Mouse (Mus musculus): ENCODE measurements around the gene Il17rd.

The Il17rd gene

GRCm38 (mm10) chr14:27094247-27094646 lies 55.5 kb downstream of the Il17rd start:
- DNase-seq (ENCODE audit: low read depth, low spot score) = no peak

DNA sequence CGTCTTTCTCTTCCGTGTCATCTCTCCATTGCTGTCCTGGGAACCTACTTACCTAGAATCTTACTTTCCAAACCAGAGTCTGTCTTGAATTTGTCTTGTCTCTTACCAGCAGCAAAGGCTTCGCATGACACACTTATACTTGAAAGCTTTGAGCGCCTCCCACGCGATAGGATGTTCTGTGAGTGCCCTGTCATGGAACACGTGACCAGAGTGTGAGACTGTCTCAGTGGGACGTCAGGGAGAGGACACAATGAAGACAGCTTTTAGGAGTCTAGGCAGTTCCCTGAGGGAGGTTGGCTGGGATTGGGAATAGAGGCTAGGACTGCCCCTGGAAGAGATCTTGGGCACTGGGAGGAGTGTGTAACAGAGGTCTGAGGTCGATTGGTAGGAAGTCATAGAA lies 57.4 kb downstream of the Il17rd start:
- DNase-seq (ENCODE audit: low read depth, low spot score) = peak; percentile 29

DNA sequence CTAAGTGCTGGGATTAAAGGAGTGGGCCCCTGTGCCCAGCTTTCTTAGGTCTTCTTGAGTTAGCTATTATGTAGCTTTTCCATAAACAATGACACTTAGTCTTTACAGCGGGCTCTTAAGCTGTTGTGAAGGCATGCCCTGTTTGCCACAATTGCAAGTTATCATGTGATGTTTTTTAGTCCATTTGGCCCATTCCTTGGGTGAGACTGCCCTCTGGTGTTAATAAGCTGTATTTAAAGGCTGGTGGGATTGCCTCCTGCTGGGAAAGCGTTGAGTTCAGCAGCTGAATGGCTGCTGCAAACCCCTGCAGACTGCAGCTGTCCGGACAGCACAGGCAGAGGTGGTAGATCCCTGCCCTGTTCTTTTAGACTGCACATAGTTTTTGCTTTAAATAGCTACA lies 58.0 kb downstream of the Il17rd start:
- DNase-seq (ENCODE audit: low read depth, low spot score) = peak; percentile 93

DNA sequence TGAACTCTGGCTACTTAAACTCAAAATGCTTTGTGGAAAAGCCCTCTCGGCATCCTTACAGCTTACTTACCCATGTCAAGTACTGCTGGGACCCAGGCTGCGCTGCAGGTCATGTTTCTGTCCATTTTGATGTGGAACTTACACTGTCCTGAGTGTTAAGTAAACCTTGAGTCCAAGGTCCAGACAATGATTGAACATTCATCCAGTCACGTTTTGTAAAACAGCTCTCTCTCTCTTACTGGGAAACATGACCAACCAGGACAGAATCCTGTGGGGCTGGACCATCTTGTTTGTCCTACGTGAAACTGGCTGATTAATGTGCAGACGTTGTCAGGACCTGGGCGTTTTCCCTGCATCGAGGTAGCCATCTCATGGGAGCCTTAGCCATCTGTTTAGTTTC lies 63.0 kb downstream of the Il17rd start:
- DNase-seq (ENCODE audit: low read depth, low spot score) = no peak

DNA sequence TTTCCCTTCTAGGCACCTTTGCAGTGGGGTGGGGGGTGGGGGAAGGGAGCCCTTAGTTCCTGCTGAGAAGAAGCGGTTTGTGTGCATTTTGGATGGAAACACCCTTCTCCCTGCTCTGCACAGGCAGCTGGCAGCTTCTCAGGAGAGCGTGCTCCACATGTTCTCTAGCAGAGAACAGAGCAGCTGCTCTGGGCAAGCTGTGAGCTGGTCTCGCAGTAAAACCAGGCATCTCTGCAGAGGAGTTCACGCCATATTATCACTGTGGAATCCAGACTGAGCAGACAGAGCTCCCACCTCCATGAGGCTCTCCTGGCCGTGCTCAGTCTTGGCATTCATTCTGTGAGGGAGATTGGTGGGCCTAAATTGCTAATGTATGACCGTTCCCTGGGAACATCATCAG lies 64.0 kb downstream of the Il17rd start:
- no peak for DNase-seq (ENCODE audit: low read depth, low spot score)

DNA sequence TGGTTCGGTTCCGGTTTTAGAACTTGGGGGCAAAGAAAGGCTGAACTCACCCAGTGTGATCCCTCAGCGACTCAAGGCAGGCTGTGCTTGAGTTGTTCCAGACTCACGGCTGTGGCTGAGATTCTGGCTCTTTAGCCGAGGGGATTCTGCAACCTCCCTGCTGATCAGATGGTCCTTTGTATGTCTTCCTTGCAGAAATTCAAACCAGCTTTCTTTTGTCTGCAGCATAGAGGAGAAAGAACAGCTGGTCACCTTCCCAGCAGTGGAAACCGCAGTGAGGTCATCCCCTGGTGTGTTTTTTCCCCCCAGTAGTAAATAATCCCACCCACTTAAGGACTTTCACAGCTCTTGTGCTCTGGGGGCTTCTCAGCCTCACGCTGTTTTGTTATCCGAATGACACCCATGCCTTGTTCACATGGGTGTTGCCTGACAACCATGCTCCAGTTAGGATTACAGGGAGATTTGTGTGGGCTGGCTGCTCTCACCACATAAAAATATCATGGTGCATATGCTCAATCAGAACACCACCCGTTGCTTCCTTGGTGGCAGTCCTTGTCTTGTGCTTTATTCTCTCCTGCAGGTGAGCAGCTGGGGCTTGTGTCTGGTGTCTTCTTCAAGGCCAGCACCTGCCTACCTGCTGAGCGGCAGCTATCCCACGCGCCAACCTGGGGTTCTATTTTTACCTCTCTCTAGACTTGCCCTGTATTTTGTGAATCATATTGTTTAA lies 67.2 kb downstream of the Il17rd start:
- DNase-seq (ENCODE audit: low read depth, low spot score) = no peak

DNA sequence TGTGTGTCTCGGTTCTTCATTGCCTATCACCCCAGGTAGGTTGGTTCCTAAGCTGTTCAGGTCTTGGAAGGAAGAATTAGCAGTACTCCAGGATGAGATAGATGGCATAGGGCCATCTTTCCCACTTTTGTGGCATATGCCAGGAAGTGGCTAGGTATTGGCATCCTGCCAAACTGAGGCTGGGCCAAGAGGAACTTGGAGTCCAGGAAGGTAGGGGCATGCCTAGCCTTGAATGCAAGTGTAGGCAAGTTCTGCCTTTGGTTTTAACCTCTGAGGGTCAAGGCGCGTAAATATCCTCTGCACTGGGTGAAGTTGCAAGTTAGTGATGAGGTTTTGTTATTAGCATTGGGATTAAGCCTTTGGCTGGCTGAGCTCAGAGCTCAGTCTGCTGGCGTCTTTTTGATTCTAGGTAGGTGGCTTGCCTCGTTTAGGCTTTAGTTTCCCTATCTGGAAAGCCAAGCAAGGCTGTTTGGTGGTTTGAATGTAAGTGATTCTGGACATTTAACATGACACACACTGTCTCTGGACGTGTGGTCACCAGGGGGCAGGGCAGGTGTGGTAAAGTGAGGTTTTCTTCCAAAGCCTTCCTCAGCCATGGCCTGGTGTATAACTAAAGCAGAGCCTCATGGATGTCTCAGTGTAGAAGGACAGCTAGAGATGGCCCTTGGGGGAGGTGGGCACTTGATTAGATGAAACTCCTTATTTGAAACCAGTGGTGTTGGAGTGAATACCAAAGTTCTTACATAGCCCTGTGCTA lies 70.2 kb downstream of the Il17rd start:
- DNase-seq (ENCODE audit: low read depth, low spot score) = peak; percentile 66

DNA sequence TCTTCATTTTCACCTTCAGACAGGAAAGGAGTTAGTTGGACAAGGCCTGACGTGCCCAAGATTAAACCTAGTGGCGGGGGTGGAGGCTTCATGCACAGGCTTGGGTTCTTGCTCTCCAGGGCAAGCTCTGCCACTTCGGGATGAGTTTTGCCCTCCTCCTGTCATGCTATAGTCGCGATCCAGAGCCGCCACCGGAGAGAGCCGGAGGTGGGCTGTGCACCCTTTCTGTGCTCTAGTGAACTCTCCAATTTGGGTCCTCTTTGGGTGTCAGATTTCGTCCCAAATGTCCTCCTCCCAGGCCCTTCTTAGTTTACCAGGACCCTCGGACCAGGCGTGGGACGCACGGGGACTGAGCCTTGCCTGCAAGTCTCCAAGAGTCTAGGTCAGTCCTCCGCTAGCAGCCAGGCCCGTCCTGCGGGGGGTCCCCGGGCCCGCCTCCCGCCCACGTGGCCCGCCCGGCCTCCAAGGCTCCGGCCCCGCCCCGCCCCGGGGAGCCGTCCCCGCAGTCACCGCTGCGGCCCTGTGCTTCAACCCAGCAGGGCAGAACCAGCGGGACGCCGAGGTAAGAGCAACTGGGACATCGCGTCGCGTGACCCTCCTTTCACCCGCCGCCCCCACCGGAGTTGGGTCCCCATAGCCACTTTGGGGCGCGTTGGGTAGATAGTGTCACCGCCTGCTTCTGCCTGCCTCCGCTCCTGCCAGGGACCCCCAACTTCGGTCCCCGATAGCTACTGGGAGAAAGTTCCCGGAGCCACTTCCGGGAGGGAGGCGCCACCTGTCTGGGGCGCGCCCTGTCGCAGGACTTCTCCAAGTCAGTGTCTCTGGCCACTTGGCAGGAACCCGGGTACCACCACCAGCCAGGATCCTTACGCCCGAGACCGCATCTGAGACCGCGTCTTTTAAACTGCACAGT lies 75.9 kb downstream of the Il17rd start, which contains the start of gene Arhgef3:
Arhgef3 (plus strand) TSS at position 538 of the 913 bp plus-strand sequence.
- DNase-seq (ENCODE audit: low read depth, low spot score) = peak; percentile 27

- no peak for DNase-seq (ENCODE audit: low read depth, low spot score)
Measured at GRCm38 (mm10) chr14:27115275-27115660, 76.5 kb downstream of the Il17rd start.

DNA sequence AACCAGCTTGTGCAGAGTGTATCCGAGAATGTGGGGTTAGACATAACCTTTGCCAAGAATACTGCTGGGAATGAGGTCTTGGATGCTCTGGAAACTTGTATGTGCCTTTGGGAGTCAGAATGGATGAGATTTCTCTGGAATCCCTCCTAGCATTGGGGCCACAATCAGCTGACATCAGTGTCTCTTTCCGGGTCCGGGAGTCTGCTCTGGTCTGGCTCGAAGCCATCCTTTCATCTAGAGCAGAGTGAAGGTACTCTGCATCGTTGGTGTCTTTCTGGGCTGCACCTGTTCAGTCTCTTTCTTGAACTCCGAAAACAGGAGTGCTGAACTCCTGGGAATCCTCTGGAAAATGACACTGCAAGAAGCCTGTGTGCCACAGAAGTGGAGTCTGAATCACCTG lies 77.2 kb downstream of the Il17rd start:
- no peak for DNase-seq (ENCODE audit: low read depth, low spot score)

DNA sequence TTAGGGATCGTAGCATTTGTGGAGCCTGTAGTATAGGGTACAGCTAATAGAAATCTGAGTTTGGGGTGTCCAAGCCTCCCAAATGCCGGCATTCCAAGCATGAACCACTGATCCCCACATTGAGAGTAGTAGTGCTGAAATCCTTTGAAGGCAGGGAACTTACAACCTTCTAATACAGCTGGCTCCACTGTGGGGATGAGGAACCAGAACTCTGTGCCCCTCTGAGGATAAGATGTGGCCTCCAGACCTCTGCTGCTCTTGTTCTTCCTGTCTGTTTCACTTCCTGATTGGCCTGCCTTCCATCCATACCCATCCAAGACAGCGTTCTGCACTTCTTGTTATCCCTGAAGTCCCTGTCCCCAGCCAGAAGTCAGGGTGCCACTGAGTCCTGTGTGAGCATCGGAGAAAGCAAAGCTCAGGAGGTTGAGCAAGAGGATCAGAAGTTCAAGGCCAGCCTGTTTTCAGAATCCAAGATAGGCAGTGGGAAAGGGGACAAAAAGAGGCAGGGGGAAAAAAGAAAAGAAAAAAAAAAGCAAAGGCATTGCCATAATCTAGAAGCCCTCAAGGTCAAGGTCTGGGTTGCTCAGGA lies 77.9 kb downstream of the Il17rd start:
- no peak for DNase-seq (ENCODE audit: low read depth, low spot score)

DNA sequence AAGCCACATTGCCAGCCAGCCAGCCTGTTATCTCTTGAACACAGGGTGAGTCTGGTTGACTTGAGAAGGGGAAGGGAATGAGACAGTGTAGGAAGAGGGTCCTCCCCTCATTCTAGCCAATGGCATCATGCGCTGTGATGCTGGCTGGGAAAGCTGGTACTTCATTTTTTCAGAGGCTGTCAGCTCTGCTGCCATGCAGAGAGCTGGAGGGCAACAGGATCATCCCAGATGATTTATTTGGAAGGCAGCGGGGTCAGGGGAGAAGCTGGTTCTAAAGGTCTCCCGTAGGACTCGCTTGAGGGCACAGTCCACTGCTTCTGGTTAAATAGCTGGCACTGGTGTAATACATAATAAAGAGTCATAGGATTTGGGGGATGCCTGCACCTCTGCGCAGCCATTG lies 79.8 kb downstream of the Il17rd start:
- no peak for DNase-seq (ENCODE audit: low read depth, low spot score)

GRCm38 (mm10) chr14:27122646-27123045 lies 83.9 kb downstream of the Il17rd start:
- DNase-seq (ENCODE audit: low read depth, low spot score) = peak; percentile 47

DNA sequence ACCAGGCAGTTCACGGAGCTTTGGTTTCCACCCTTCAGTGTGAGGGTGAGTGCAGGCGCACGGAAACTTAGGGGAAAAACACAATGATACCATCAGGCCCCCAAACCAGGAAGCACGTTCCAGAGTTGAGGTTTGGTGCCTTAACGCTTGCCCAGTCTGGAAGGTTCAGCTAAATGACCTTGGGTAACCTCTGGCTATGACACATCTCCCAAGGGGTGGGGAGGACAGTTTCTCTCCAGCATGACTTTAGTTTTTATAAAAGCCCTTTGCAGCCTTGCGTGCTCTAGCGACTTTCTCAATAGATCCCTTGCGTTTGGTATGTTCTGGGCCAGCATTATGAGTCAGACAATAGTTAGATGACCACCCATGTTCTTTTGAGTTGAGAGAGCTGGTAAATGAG lies 84.8 kb downstream of the Il17rd start:
- DNase-seq (ENCODE audit: low read depth, low spot score) = peak; percentile 87

GRCm38 (mm10) chr14:27130031-27130430 lies 91.3 kb downstream of the Il17rd start:
- no peak for DNase-seq (ENCODE audit: low read depth, low spot score)

DNA sequence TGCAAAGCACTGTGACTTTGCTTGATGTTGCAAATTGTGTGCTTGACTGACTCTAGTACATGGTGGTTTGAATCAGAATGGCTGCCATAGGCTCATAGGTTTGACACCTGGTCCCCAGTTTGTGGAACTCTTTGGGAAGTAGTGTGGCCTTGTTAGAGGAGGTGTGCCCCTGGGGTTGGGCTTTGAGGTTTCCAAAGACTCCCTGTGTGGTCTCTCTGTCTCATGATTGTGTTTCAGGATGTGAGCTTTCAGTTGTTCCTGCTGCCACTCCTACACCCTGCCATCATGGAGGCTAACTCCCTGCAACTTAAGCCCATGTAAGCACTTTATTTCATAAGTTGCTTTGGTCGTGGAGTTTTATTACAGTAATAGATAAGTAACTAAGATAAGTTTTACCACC lies 91.9 kb downstream of the Il17rd start:
- no peak for DNase-seq (ENCODE audit: low read depth, low spot score)

- DNase-seq (ENCODE audit: low read depth, low spot score) = peak; percentile 71
Measured at GRCm38 (mm10) chr14:27131521-27131920, 92.8 kb downstream of the Il17rd start.

- no peak for DNase-seq (ENCODE audit: low read depth, low spot score)
Measured at GRCm38 (mm10) chr14:27138891-27139290, 100.2 kb downstream of the Il17rd start.

- DNase-seq (ENCODE audit: low read depth, low spot score) = peak; percentile 22
Measured at GRCm38 (mm10) chr14:27139968-27140367, 101.2 kb downstream of the Il17rd start.

DNA sequence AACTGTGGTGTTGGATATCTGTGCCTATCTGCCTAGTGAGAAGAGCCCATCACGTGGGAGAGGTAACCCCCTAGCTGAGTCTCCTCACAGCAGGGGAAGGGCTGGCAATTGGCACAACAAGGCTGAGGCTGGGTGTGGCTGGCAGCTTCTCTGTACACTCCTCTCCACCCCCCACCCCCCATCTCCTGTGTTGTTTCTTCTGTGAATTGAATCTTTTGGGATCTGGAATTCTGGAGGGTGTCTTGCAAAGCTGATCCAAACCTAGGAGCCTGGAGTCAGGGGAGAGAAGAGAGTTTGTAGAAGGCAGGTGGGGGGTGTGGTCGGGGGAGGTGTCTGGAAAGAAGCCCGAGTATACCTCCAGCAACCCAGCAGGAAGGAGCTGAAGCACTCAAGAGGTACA lies 102.7 kb downstream of the Il17rd start:
- no peak for DNase-seq (ENCODE audit: low read depth, low spot score)

DNA sequence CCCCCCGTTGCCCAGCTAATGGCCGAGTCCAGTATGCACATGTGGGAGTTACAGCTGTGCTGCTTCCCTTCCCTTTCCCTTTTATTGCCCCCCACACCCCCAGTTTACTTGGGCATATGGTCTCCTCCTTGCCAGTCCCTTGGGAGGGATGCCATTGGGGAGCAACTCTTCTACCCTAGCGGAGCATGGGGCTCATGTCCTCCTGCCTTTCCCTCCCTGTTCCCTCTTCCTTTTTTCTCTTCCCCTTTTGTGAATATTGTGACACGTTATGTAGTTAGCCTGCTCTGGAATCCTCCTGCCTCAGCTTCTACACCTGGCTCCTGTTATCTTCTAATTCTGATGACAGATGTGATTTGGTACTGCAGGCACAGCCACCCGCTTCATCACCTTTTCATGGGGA lies 103.9 kb downstream of the Il17rd start:
- no peak for DNase-seq (ENCODE audit: low read depth, low spot score)

Measured in 3T3-L1 (cell line).